Mouse (Mus musculus): ENCODE measurements at regions not wholly inside any gene's neighbourhood (a gene's known extent, or its start where the extent isn't known, plus 50 kb on each side); places are given as distances from the start of the nearest gene placed in this dataset.

DNA sequence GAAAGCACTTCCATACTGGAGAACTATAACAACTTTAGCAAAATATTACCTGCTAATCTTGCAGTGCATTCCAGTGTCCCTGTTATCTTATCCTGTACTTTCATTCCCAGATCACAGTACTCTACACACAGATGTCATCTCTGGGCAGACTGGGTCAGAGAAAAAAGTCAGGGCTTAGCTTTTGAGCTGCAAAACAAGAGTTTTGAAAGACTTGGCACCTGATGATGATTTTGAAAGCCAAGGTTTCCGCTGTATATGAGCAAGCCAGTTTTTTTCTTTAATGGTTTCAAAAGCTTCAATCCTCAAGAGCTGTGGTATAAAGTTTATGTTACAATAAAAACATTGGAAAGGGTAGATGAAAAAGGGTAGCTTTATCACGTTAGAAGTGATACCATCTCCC, 71.0 kb upstream of the Gprc5b start:
- no peaks in the 10 kb centered on the region for H3K36me3 ChIP-seq (ENCODE audit: control insufficient read depth, insufficient read depth, low read length)
- DNase-seq (ENCODE audit: low spot score) (no peak), ATAC-seq (ENCODE audit: low FRiP score, low read depth) (no peak)
- H3K9ac ChIP-seq (ENCODE audit: low read depth, low read length, severe bottlenecking) = no peak overlapping the region
- H3K4me3 ChIP-seq (replicated peaks; ENCODE audit: low read length) = no peak overlapping the region
- H3K4me1 ChIP-seq (ENCODE audit: control insufficient read depth, insufficient read depth, low read length) = no peaks in the 10 kb centered on the region
- 62% methylated on average over 2 of the region's 2 CpGs for WGBS
- H3K27ac ChIP-seq (replicated peaks; ENCODE audit: low read depth, low read length) = no peak overlapping the region
- H3K27me3 ChIP-seq (ENCODE audit: control insufficient read depth, insufficient read depth, low read length) = no peaks in the 10 kb centered on the region
- H3K4me2 ChIP-seq (replicated peaks; ENCODE audit: low read depth, low read length, severe bottlenecking) = no peak overlapping the region
- no peaks in the 10 kb centered on the region for H3K9me3 ChIP-seq (ENCODE audit: control insufficient read depth, low read length)
- no peak for TF ChIP-seq POLR2A (IDR thresholded peaks at IDR 0.05; ENCODE audit: borderline replicate concordance, extremely low read depth, insufficient read depth, insufficient read length)
